Mouse (Mus musculus) MEL (cell line): ENCODE measurements around the gene Gm3839. TPM values are rescaled to one million over a fixed set of nuclear protein-coding genes. Genes with fewer than 3 reads are reported as not detected.
"Not testable (repeated sequence)": the region's sequence is repeated elsewhere in the genome, so short reads cannot be mapped to it uniquely, and the experiment has no call there.

Source experiments
- DNase-seq: peaks from one replicate; pipeline ENCODE4 v3.0.0; 2011; ENCODE audit warnings: low read depth, low spot score
- H3K27ac ChIP-seq: 2 replicates; pipeline ENCODE4 v1.5.1; 2012; ENCODE audit warnings: low read depth, mild to moderate bottlenecking, control low read depth, low read length, moderate library complexity; ENCODE audit not compliant: control insufficient read depth
- H3K27me3 ChIP-seq, 2 experiments: fragments of 150-350 bp in 1 of 2; sonication (generic) in 1 of 2; 2 replicates each; pipeline ENCODE4 v1.6.1; 2012; ENCODE audit warnings: low read length in 2 of 2, mild to moderate bottlenecking in 2 of 2, improper control_type of control experiment in 1 of 2, moderate library complexity in 1 of 2; ENCODE audit not compliant: insufficient read depth in 2 of 2, control insufficient read depth in 1 of 2
- H3K36me3 ChIP-seq, 2 experiments: 2 replicates each; pipeline ENCODE4 v1.6.1; 2012 to 2014; ENCODE audit warnings: low read length in 2 of 2, improper control_type of control experiment in 1 of 2, inconsistent platforms in 1 of 2, mild to moderate bottlenecking in 1 of 2; ENCODE audit not compliant: insufficient read depth in 2 of 2, control insufficient read depth in 1 of 2
- H3K4me1 ChIP-seq, 2 experiments: fragments of 150-350 bp in 1 of 2; sonication (generic) in 1 of 2; 2 replicates each; pipeline ENCODE4 v1.6.1; 2012; ENCODE audit warnings: low read length in 2 of 2, improper control_type of control experiment in 1 of 2, mild to moderate bottlenecking in 1 of 2; ENCODE audit not compliant: insufficient read depth in 2 of 2, control insufficient read depth in 1 of 2
- H3K4me3 ChIP-seq, 2 experiments: fragments of 150-350 bp in 1 of 2; sonication (generic) in 1 of 2; 2 replicates each; pipeline ENCODE4 v1.5.1; 2012; ENCODE audit warnings: low read depth in 2 of 2, low read length in 2 of 2, mild to moderate bottlenecking in 2 of 2, moderate library complexity in 2 of 2, control low read depth in 1 of 2, improper control_type of control experiment in 1 of 2; ENCODE audit not compliant: control insufficient read depth in 1 of 2, insufficient read depth in 1 of 2
- H3K79me2 ChIP-seq: 2 replicates; pipeline ENCODE4 v1.6.1; 2012; ENCODE audit warnings: mild to moderate bottlenecking, low read length, moderate library complexity; ENCODE audit not compliant: control insufficient read depth, poor library complexity, insufficient read depth
- H3K9ac ChIP-seq: 2 replicates; pipeline ENCODE4 v1.6.1; 2012; ENCODE audit warnings: low read depth, mild to moderate bottlenecking, control low read depth, low read length, moderate library complexity; ENCODE audit not compliant: control insufficient read depth, poor library complexity, severe bottlenecking
- H3K9me3 ChIP-seq: fragments of 150-350 bp; sonication (generic); replicated peaks from 2 replicates; pipeline ENCODE4 v1.6.1; 2012; ENCODE audit warnings: mild to moderate bottlenecking, low read length, improper control_type of control experiment, moderate library complexity; ENCODE audit not compliant: insufficient read depth
- CHD1 ChIP-seq: IDR thresholded peaks from 2 replicates; pipeline ENCODE4 v1.6.1; 2012; ENCODE audit warnings: low read depth, mild to moderate bottlenecking, inconsistent platforms, low read length, improper control_type of control experiment
- CTCF ChIP-seq, 3 experiments: IDR thresholded peaks in 2 of 3; conservative IDR thresholded peaks in 1 of 3; 2 replicates each; pipeline ENCODE4 v1.5.1; 2011 to 2012; ENCODE audit warnings: low read length in 3 of 3, low read depth in 2 of 3, mild to moderate bottlenecking in 2 of 3, improper control_type of control experiment in 1 of 3, inconsistent platforms in 1 of 3, mixed read lengths in 1 of 3, moderate library complexity in 1 of 3; ENCODE audit not compliant: control insufficient read depth in 1 of 3, insufficient read depth in 1 of 3, poor library complexity in 1 of 3, severe bottlenecking in 1 of 3
- ELF1 ChIP-seq: IDR thresholded peaks from 2 replicates; pipeline ENCODE4 v1.6.1; 2014; ENCODE audit warnings: low read depth, mild to moderate bottlenecking, inconsistent platforms, low read length, improper control_type of control experiment, moderate library complexity
- MAFK ChIP-seq: IDR thresholded peaks from 2 replicates; pipeline ENCODE4 v1.6.1; 2011; ENCODE audit warnings: low read depth, mild to moderate bottlenecking, low read length, improper control_type of control experiment, borderline replicate concordance
- MAX ChIP-seq: IDR thresholded peaks from 2 replicates; pipeline ENCODE4 v1.6.1; 2011; ENCODE audit warnings: low read length, improper control_type of control experiment
- MAZ ChIP-seq: IDR thresholded peaks from 2 replicates; pipeline ENCODE4 v1.6.1; 2012; ENCODE audit warnings: low read depth, mild to moderate bottlenecking, inconsistent platforms, low read length, improper control_type of control experiment
- MEF2A ChIP-seq: IDR thresholded peaks from 2 replicates; pipeline ENCODE4 v1.6.1; 2014; ENCODE audit warnings: low read depth, mild to moderate bottlenecking, inconsistent platforms, low read length, improper control_type of control experiment; ENCODE audit not compliant: poor library complexity, insufficient replicate concordance, severe bottlenecking; ENCODE audit errors: extremely low read depth
- MYB ChIP-seq: IDR thresholded peaks from 2 replicates; pipeline ENCODE4 v1.6.1; 2011; ENCODE audit warnings: mild to moderate bottlenecking, low read depth, low read length, improper control_type of control experiment
- MYC ChIP-seq: IDR thresholded peaks from 2 replicates; pipeline ENCODE4 v1.6.1; 2011; ENCODE audit warnings: low read depth, mild to moderate bottlenecking, low read length, improper control_type of control experiment, moderate library complexity
- NELFE ChIP-seq: IDR thresholded peaks from 2 replicates; pipeline ENCODE4 v1.6.1; 2011; ENCODE audit warnings: low read depth, low read length, improper control_type of control experiment
- NRF1 ChIP-seq: IDR thresholded peaks from 2 replicates; pipeline ENCODE4 v1.6.1; 2014; ENCODE audit warnings: low read depth, mild to moderate bottlenecking, inconsistent platforms, low read length, improper control_type of control experiment, moderate library complexity; ENCODE audit not compliant: poor library complexity, insufficient read depth, severe bottlenecking
- POLR2A ChIP-seq, 2 experiments: IDR thresholded peaks; 2 replicates each; pipeline ENCODE4 v1.6.1; 2011 to 2012; ENCODE audit warnings: low read length in 2 of 2, mild to moderate bottlenecking in 2 of 2, control low read depth in 1 of 2, improper control_type of control experiment in 1 of 2, low read depth in 1 of 2, moderate library complexity in 1 of 2; ENCODE audit not compliant: control insufficient read depth in 1 of 2, insufficient read depth in 1 of 2, poor library complexity in 1 of 2
- POLR2AphosphoS2 ChIP-seq: IDR thresholded peaks from 2 replicates; pipeline ENCODE4 v1.6.1; 2011; ENCODE audit warnings: low read length, improper control_type of control experiment
- RCOR1 ChIP-seq: IDR thresholded peaks from 2 replicates; pipeline ENCODE4 v1.6.1; 2012; ENCODE audit warnings: low read depth, mild to moderate bottlenecking, inconsistent platforms, low read length, improper control_type of control experiment
- SMC3 ChIP-seq: IDR thresholded peaks from 2 replicates; pipeline ENCODE4 v1.6.1; 2011; ENCODE audit warnings: low read depth, low read length, improper control_type of control experiment
- USF2 ChIP-seq, 2 experiments: IDR thresholded peaks; 2 replicates each; pipeline ENCODE4 v1.6.1; 2011 to 2012; ENCODE audit warnings: improper control_type of control experiment in 2 of 2, low read length in 2 of 2, borderline replicate concordance in 1 of 2, inconsistent platforms in 1 of 2, low read depth in 1 of 2, mild to moderate bottlenecking in 1 of 2; ENCODE audit not compliant: insufficient read depth in 1 of 2
- ZKSCAN1 ChIP-seq: IDR thresholded peaks from 2 replicates; pipeline ENCODE4 v1.6.1; 2012; ENCODE audit warnings: low read depth, mild to moderate bottlenecking, inconsistent platforms, low read length, improper control_type of control experiment, moderate library complexity
- ZNF384 ChIP-seq: IDR thresholded peaks from 2 replicates; pipeline ENCODE4 v1.6.1; 2012; ENCODE audit warnings: low read depth, mild to moderate bottlenecking, inconsistent platforms, low read length, improper control_type of control experiment
- polyA plus RNA-seq, 2 experiments: library from polyadenylated mRNA; stranded (reverse) in 1 of 2; unstranded in 1 of 2; fragments of >175 nt in 1 of 2; fragments of >200 nt in 1 of 2; gene quantifications; 2 replicates each; pipeline versions ENCODE4 v1.2.1 to v1.2.4; 2012; ENCODE audit warnings: low replicate concordance in 2 of 2, low read depth in 1 of 2; ENCODE audit not compliant: insufficient read length in 2 of 2, insufficient read depth in 1 of 2, missing spikeins in 1 of 2
- total RNA-seq: library from RNA; depleted of rRNA; stranded (reverse); fragments of 300-350 nt; gene quantifications from 2 replicates; pipeline ENCODE4 v1.2.3, GENCODE M21; 2012; rRNA removed

Gene Gm3839
- 0.39 and 0.42 TPM in 2 replicates for total RNA-seq
- under 1 TPM in 1 of 2 experiments, not detected in 1; 0.68 TPM for polyA plus RNA-seq

DNA sequence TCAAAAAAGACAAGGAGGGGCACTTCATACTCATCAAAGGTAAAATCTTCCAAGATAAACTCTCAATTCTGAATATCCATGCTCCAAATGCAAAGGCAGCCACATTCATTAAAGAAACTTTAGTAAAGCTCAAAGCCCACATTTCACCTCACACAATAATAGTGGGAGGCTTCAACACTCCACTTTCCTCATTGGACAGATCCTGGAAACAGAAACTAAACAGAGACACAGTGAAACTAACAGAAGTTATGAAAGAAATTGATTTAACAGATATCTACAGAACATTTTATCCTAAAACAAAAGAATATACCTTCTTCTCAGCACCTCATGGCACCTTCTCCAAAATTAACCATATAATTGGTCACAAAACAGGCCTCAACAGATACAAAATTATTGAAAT lies at the start of gene Gm3839:
Gm3839 (minus strand) TSS at position 101 of the 400 bp plus-strand sequence.
- not testable (repeated sequence) for H3K4me3 ChIP-seq

DNA sequence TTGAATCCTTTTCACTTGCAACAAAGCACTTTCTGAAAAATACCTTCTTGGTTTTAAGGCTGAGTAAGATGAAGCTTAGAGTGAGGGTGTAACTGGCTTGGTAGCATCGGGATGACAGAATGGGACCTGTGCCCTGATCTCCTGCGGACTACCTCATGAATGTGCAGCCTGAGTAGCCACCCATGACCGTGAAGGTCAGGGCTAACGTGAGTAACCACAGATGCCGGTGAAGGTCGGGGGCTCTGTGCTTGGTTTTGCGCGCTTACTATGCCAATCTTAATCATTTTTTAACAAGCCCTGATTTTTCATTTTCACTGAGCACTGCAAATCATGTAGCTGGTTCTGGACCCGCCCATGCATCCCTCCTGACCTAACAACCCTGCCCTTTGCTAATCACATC lies 49.1 kb upstream of the Gm3839 start:
- Histone ChIP-seq H3K27me3 (no peaks in the 10 kb centered on the region), H3K79me2 (no peaks in the 10 kb centered on the region), H3K9me3 (no peaks in the 10 kb centered on the region), H3K27ac (no peak overlapping the region), H3K4me1 (no peaks in the 10 kb centered on the region), H3K9ac (no peak overlapping the region), H3K36me3 (no peaks in the 10 kb centered on the region), H3K4me3 (no peak overlapping the region)
- no peak for DNase-seq
- no peak for TF ChIP-seq CTCF (IDR thresholded peaks at IDR 0.05 in 2 of 3, conservative IDR thresholded peaks at IDR 0.05 in 1 of 3; ENCODE audit: control insufficient read depth in 1 of 3, insufficient read depth in 1 of 3, low read depth in 2 of 3, low read length in 3 of 3, poor library complexity in 1 of 3, severe bottlenecking in 1 of 3)

More for the DNA sequence above, at the start of gene Gm3839:
- not testable (repeated sequence) for H3K27ac ChIP-seq, H3K9ac ChIP-seq, H3K27me3 ChIP-seq, H3K79me2 ChIP-seq, H3K4me1 ChIP-seq, DNase-seq, H3K9me3 ChIP-seq, H3K36me3 ChIP-seq

DNA sequence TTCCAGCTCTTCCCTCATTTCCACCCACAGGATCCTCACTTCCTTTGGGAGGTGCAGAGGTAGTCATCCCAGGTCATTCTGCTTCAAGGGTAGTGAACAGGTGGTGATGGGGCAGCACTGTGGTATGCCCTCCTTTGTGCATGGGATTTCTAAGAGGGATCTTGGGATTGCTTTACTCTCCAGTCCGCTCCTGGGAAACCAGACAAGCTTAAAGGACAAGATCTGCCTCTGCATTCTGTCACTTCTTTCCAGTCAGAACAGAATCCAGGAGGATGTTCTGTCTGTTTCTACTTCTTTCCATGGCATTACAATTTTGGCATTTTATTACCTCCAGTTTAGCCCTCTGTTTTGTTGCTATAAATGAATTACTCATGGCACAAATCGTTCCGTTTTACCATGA lies 21.3 kb upstream of the Gm3839 start:
- H3K27ac ChIP-seq = no peak overlapping the region
- H3K27me3 ChIP-seq = no peaks in the 10 kb centered on the region
- H3K9me3 ChIP-seq = no peaks in the 10 kb centered on the region
- TF ChIP-seq MYB (no peak), ZNF384 (no peak), CHD1 (no peak), NRF1 (no peak), USF2 (IDR thresholded peaks at IDR 0.05; ENCODE audit: borderline replicate concordance in 1 of 2, insufficient read depth in 1 of 2, low read depth in 1 of 2, low read length in 2 of 2) (no peak), NELFE (no peak), RCOR1 (no peak), MEF2A (no peak), MAFK (no peak), SMC3 (no peak), POLR2A (IDR thresholded peaks at IDR 0.05; ENCODE audit: control insufficient read depth in 1 of 2, insufficient read depth in 1 of 2, low read depth in 1 of 2, low read length in 2 of 2, poor library complexity in 1 of 2) (no peak), MAX (no peak), POLR2AphosphoS2 (no peak), MYC (no peak), MAZ (no peak), ELF1 (no peak), ZKSCAN1 (no peak)
- no peak overlapping the region for H3K9ac ChIP-seq
- DNase-seq = no peak
- H3K79me2 ChIP-seq = no peaks in the 10 kb centered on the region
- H3K4me3 ChIP-seq = no peak overlapping the region
- no peaks in the 10 kb centered on the region for H3K4me1 ChIP-seq
- no peaks in the 10 kb centered on the region for H3K36me3 ChIP-seq
